Mouse (Mus musculus) intestine, embryonic 15.5 days (tissue): ENCODE measurements around the gene Pknox2. TPM values are rescaled to one million over a fixed set of nuclear protein-coding genes. Genes with fewer than 3 reads are reported as not detected.

ENCODE experiments used
- ATAC-seq: fragments of 200-750 bp; cut with Nextera tagmentation; 2 replicates; pipeline ENCODE4 v1.8.0; 2017; ENCODE audit warnings: moderate TSS enrichment, moderate library complexity
- H3K27ac ChIP-seq: fragments of 300-500 bp; sonication (generic); 2 replicates; pipeline ENCODE4 v1.5.1; 2015; ENCODE audit warnings: mild to moderate bottlenecking, inconsistent platforms
- H3K27me3 ChIP-seq: fragments of 300-500 bp; sonication (generic); replicated peaks from 2 replicates; pipeline ENCODE4 v1.6.1; 2015; ENCODE audit warnings: inconsistent platforms
- H3K36me3 ChIP-seq: fragments of 300-500 bp; sonication (generic); 2 replicates; pipeline ENCODE4 v1.6.1; 2015; ENCODE audit warnings: inconsistent platforms
- H3K4me1 ChIP-seq: fragments of 300-500 bp; sonication (generic); replicated peaks from 2 replicates; pipeline ENCODE4 v1.6.1; 2015; ENCODE audit warnings: inconsistent platforms
- H3K4me2 ChIP-seq: fragments of 300-500 bp; sonication (generic); replicated peaks from 2 replicates; pipeline ENCODE4 v1.6.1; 2015; ENCODE audit warnings: mild to moderate bottlenecking, inconsistent platforms
- H3K4me3 ChIP-seq: fragments of 300-500 bp; sonication (generic); replicated peaks from 2 replicates; pipeline ENCODE4 v1.5.1; 2015; ENCODE audit warnings: inconsistent platforms
- H3K9ac ChIP-seq: fragments of 300-500 bp; sonication (generic); 2 replicates; pipeline ENCODE4 v1.6.1; 2015; ENCODE audit warnings: inconsistent platforms
- H3K9me3 ChIP-seq: fragments of 300-500 bp; sonication (generic); 2 replicates; pipeline ENCODE4 v1.6.1; 2016; ENCODE audit warnings: inconsistent platforms
- WGBS: fragments of 180-500 bp; shearing (Covaris S2); methylation state at CpG from one replicate; pipeline ENCODE4 v1.1.7; 2015; 5-methylcytosine and 5-hydroxymethylcytosine counted together
- polyA plus RNA-seq: library from polyadenylated mRNA; unstranded; fragments of >200 nt; fragmentation: Nextera tagmentation; extraction: Ambion mirVana; gene quantifications from 2 replicates; pipeline ENCODE4 v1.2.1, GENCODE M21; 2015

Pknox2 gene
- polyA plus RNA-seq, 1 experiment from 2014 or later, result 8.2 TPM

GRCm38 (mm10) chr9:36941565-36941964 is 205.6 kb downstream of the Pknox2 start:
- no peak overlapping the region for H3K27ac ChIP-seq
- no peak overlapping the region for H3K9ac ChIP-seq
- no peaks in the 10 kb centered on the region for H3K9me3 ChIP-seq
- ATAC-seq, result no peak
- 27% methylated on average over 5 of the region's 5 CpGs for WGBS
- no peaks in the 10 kb centered on the region for H3K36me3 ChIP-seq
- no peaks in the 10 kb centered on the region for H3K4me1 ChIP-seq
- no peak overlapping the region for H3K4me3 ChIP-seq
- H3K4me2 ChIP-seq, result no peak overlapping the region
- no peaks in the 10 kb centered on the region for H3K27me3 ChIP-seq

DNA sequence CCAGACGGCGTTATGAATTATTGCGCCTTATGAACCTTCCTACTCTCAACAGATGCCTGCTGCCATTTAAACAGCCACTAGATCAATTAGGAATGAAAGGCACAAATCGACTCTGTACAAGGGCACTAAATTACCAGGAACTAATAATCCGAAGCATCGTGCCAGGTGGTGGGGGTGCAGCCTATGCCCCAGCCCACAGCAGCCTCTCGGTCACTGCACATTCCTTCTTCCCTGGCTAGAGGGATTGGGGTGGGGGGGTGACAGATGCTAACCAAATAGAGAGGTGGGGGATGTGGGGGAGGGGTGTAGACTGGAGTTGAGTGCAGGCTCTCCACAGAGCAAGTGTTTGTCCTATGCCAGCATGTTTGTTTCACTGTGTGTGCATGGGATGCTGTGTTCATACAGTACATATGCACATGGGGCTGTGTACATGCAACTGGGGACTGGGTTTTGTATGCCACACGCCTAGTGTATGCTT is 208.6 kb downstream of the Pknox2 start:
- Histone ChIP-seq H3K4me2 (no peak overlapping the region), H3K4me3 (no peak overlapping the region), H3K9me3 (no peaks in the 10 kb centered on the region), H3K27ac (no peak overlapping the region), H3K4me1 (peaks cover 5% of the 10 kb centered on the region; the same call in 1 of the 2 replicates), H3K36me3 (no peaks in the 10 kb centered on the region), H3K27me3 (no peaks in the 10 kb centered on the region), H3K9ac (no peak overlapping the region)
- ATAC-seq, result no peak
- WGBS, result 54% methylated on average over 8 of the region's 8 CpGs

- H3K27ac ChIP-seq, result no peak overlapping the region
- H3K4me2 ChIP-seq, result 0 out of 2 replicates have a peak overlapping the region, but pooled peaks have one; percentile 14
- H3K27me3 ChIP-seq, result no peaks in the 10 kb centered on the region
- ATAC-seq, result peak; percentile 66
- H3K4me1 ChIP-seq, result peaks cover 5% of the 10 kb centered on the region; the same call in 1 of the 2 replicates
- no peak overlapping the region for H3K4me3 ChIP-seq
- 39% methylated on average over 16 of the region's 16 CpGs for WGBS
- H3K9me3 ChIP-seq, result no peaks in the 10 kb centered on the region
- no peak overlapping the region for H3K9ac ChIP-seq
- H3K36me3 ChIP-seq, result no peaks in the 10 kb centered on the region
These were observed 213.3 kb downstream of the Pknox2 start for GRCm38 (mm10) chr9:36933813-36934493.

- Histone ChIP-seq H3K27me3 (no peaks in the 10 kb centered on the region), H3K27ac (no peak overlapping the region), H3K4me2 (no peak overlapping the region), H3K9ac (no peak overlapping the region), H3K4me1 (peaks cover 5% of the 10 kb centered on the region; the same call in 1 of the 2 replicates), H3K4me3 (no peak overlapping the region), H3K9me3 (no peaks in the 10 kb centered on the region), H3K36me3 (no peaks in the 10 kb centered on the region)
- ATAC-seq, result no peak
- WGBS, result 69% methylated on average over 12 of the region's 12 CpGs
These were observed 214.0 kb downstream of the Pknox2 start for GRCm38 (mm10) chr9:36932950-36933812.

DNA sequence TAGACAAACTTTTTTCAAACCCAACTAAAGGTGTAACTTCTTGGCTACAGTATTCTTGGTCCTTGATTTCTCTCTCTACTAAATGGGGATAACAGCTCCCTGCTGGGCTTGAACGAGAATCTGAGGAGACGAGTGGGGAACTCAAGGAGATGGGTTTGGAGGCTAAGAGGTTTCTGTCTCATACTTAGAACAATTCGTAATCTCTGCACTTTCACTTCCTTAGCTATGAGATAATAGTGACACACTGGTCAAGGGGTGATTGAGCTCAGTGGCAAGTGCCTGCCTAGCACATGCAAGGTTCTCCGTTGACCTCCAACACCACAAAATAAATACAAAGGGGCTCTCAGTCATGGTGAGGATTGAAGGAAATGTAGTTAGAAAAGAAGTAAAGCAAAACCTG is 215.6 kb downstream of the Pknox2 start:
- no peak for ATAC-seq
- Histone ChIP-seq H3K9ac (no peak overlapping the region), H3K4me3 (no peak overlapping the region), H3K27me3 (no peaks in the 10 kb centered on the region), H3K9me3 (no peaks in the 10 kb centered on the region), H3K27ac (no peak overlapping the region), H3K36me3 (no peaks in the 10 kb centered on the region), H3K4me2 (no peak overlapping the region), H3K4me1 (peaks cover 5% of the 10 kb centered on the region; the same call in 1 of the 2 replicates)
- WGBS, result 71% methylated on average over 4 of the region's 4 CpGs

DNA sequence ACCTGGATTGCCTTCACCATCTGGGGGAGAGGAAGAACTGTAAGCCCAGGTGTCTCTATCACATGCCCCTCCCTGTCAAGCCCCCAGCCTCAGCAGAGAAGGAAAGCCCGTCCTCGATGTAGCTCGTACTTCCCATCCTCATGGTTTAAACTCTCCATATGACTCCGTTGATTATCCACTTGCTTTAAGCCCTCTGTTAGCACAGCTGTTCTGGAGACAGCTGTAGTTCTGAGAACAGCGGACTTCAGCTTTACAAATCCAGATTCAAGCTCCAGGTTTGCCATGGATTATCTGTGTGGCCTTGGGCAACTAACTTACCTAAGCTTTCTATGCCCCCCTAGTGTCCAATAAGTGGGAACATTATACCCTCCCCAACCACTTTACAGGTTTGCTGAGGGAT is 223.5 kb downstream of the Pknox2 start:
- no peak for ATAC-seq

DNA sequence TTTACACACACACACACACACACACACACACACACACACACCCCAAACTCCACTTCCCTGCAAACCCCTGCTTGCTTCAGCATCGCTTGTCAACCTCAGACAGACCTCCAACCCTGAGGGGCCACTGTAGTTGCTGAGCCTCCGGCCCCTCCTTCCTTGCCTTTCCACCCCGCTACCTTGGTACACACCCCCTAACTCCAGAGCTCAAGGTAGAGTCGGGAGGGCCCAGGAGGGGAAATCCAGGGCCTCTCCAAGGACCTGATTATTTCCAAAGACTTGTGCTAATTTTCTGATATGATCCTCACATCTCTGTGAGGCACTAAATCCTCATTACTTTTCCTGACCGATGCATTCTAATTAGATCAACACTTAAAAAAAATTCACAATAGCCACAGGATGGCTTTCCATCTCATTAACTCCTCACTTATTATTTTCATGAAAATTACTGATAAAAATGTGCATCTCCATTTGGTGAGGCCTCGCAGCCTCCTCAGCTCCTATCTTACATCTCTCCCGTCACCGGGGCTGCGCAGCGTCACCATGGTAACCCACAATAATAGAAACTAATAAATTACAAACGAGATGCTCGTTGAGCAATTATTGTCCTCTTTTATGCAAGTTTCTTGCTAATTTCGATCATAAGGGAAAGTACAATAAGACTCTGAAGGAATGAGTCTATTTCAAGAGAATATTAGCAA is 225.3 kb downstream of the Pknox2 start:
- no peaks in the 10 kb centered on the region for H3K27me3 ChIP-seq
- H3K4me1 ChIP-seq, result 0 out of 2 replicates have a peak, but pooled peaks cover 1% of the 10 kb centered on the region
- H3K4me3 ChIP-seq, result no peak overlapping the region
- ATAC-seq, result no peak
- 75% methylated on average over 13 of the region's 13 CpGs for WGBS
- no peak overlapping the region for H3K9ac ChIP-seq
- no peaks in the 10 kb centered on the region for H3K36me3 ChIP-seq
- no peak overlapping the region for H3K4me2 ChIP-seq
- H3K27ac ChIP-seq, result no peak overlapping the region
- no peaks in the 10 kb centered on the region for H3K9me3 ChIP-seq

More for the DNA sequence above, 223.5 kb downstream of the Pknox2 start:
- WGBS, result 87% methylated on average over 5 of the region's 5 CpGs
- no peak overlapping the region for H3K27ac ChIP-seq
- H3K4me1 ChIP-seq, result no peaks in the 10 kb centered on the region
- no peaks in the 10 kb centered on the region for H3K27me3 ChIP-seq
- H3K4me2 ChIP-seq, result no peak overlapping the region
- H3K4me3 ChIP-seq, result no peak overlapping the region
- no peaks in the 10 kb centered on the region for H3K36me3 ChIP-seq
- H3K9ac ChIP-seq, result no peak overlapping the region
- H3K9me3 ChIP-seq, result no peaks in the 10 kb centered on the region

DNA sequence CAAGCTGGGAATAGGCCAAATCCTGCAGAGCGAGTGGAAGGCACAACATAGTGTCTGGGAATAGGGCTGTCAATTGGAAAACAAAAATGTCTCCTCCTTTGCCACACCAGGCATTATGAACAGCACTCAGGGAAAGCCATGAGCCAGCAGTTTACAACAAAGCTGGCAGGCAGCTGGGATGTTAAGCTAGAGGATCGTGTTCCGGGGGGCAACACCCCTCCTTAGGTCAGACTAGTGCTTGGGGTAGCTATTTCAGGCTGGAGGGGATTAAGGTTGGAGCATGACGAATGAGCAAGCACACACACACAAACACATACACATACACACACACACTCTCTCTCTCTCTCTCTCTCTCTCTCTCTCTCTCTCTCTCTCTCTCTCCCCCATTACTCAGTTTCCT is 227.7 kb downstream of the Pknox2 start:
- no peak overlapping the region for H3K4me3 ChIP-seq
- WGBS, result 54% methylated on average over 4 of the region's 4 CpGs
- ATAC-seq, result no peak

GRCm38 (mm10) chr9:36918582-36918981 is 228.6 kb downstream of the Pknox2 start:
- Histone ChIP-seq H3K27ac (no peak overlapping the region), H3K4me2 (no peak overlapping the region), H3K4me1 (0 out of 2 replicates have a peak, but pooled peaks cover 4% of the 10 kb centered on the region), H3K4me3 (no peak overlapping the region), H3K36me3 (no peaks in the 10 kb centered on the region), H3K9me3 (no peaks in the 10 kb centered on the region), H3K9ac (no peak overlapping the region), H3K27me3 (no peaks in the 10 kb centered on the region)
- no peak for ATAC-seq
- 33% methylated on average over 3 of the region's 3 CpGs for WGBS

More for the DNA sequence above, 227.7 kb downstream of the Pknox2 start:
- no peak overlapping the region for H3K4me2 ChIP-seq
- H3K9me3 ChIP-seq, result no peaks in the 10 kb centered on the region
- no peak overlapping the region for H3K27ac ChIP-seq
- H3K4me1 ChIP-seq, result 0 out of 2 replicates have a peak, but pooled peaks cover 4% of the 10 kb centered on the region
- no peaks in the 10 kb centered on the region for H3K27me3 ChIP-seq
- H3K36me3 ChIP-seq, result no peaks in the 10 kb centered on the region
- no peak overlapping the region for H3K9ac ChIP-seq

GRCm38 (mm10) chr9:36916915-36917314 is 230.3 kb downstream of the Pknox2 start:
- Histone ChIP-seq H3K4me2 (peak overlapping the region; percentile 38), H3K9ac (no peak overlapping the region), H3K4me1 (0 out of 2 replicates have a peak, but pooled peaks cover 4% of the 10 kb centered on the region), H3K36me3 (no peaks in the 10 kb centered on the region), H3K27ac (peak overlapping the region; percentile 46), H3K27me3 (no peaks in the 10 kb centered on the region), H3K9me3 (no peaks in the 10 kb centered on the region), H3K4me3 (no peak overlapping the region)
- WGBS, result 31% methylated on average over 5 of the region's 5 CpGs
- peak; percentile 79 for ATAC-seq

DNA sequence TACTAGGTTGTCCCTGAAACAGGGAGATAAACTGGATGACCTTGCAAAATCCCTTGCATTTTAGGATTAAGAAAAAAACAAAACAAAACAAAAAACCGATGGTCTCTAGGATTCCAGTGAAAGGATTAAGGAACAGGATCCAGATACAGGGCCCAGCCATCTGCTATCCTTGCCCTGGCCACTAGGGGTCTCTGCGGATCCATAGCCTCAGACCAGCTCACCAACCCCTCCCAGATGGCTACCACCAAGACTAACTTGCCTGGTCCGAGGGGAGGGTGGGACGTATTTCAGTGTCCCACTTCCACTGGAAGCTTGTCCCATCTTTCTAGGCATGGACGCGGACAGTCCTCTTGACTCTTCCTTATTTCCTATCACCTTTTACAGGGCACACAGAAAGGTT is 230.8 kb downstream of the Pknox2 start:
- Histone ChIP-seq H3K36me3 (no peaks in the 10 kb centered on the region), H3K27me3 (no peaks in the 10 kb centered on the region), H3K9ac (no peak overlapping the region), H3K27ac (peak overlapping the region; percentile 46), H3K4me1 (0 out of 2 replicates have a peak, but pooled peaks cover 4% of the 10 kb centered on the region), H3K4me3 (no peak overlapping the region), H3K9me3 (no peaks in the 10 kb centered on the region), H3K4me2 (peak overlapping the region; percentile 38)
- WGBS, result 7% methylated on average over 6 of the region's 6 CpGs
- ATAC-seq, result peak; percentile 82

GRCm38 (mm10) chr9:36905452-36905851 is 241.8 kb downstream of the Pknox2 start:
- Histone ChIP-seq H3K27me3 (no peaks in the 10 kb centered on the region), H3K4me3 (no peak overlapping the region), H3K4me2 (no peak overlapping the region), H3K9me3 (no peaks in the 10 kb centered on the region), H3K4me1 (no peaks in the 10 kb centered on the region), H3K9ac (no peak overlapping the region), H3K27ac (no peak overlapping the region), H3K36me3 (no peaks in the 10 kb centered on the region)
- ATAC-seq, result no peak
- 62% methylated on average over 4 of the region's 4 CpGs for WGBS
